Mouse (Mus musculus): ENCODE measurements around the gene Ppfia1. TPM values are rescaled to one million over a fixed set of nuclear protein-coding genes. Genes with fewer than 3 reads are reported as not detected.
A peak's percentile ranks its signal among the peaks of the same experiment; 100 is the strongest.

The Ppfia1 gene
- total and polyA plus RNA-seq, 3 experiments = 29.3 to 46.6 (median 41.3) TPM

- TF ChIP-seq KAT2A (IDR thresholded peaks at IDR 0.05; ENCODE audit: insufficient replicate concordance, low read length) (no peak), ELF1 (IDR thresholded peaks at IDR 0.05; ENCODE audit: low read depth, low read length) (no peak)
- H3K4me1 ChIP-seq (ENCODE audit: control insufficient read depth in 1 of 2, insufficient read depth in 2 of 2) = peaks cover 11 to 31% of the 10 kb centered on the region in 2 experiments
- H3K36me3 ChIP-seq (replicated peaks in 1 of 2; ENCODE audit: control insufficient read depth in 1 of 2, insufficient read depth in 1 of 2, low read length in 1 of 2) = peaks cover 14 to 26% of the 10 kb centered on the region in 2 experiments
- peaks cover 39% of the 10 kb centered on the region for H3K27me3 ChIP-seq (replicated peaks)
- H3K4me2 ChIP-seq (ENCODE audit: insufficient read depth, low read depth, poor library complexity, severe bottlenecking) = peak overlapping the region; percentile 86
- no peaks in the 10 kb centered on the region for H3K9me3 ChIP-seq (replicated peaks; ENCODE audit: low read length)
- in situ Hi-C loops (cut with MboI; ENCODE audit: low pct_ligation_motif_present, low pct_unique_long_range_greater_than_20kb, low sequenced_read_pairs) (no loop called here), dilution Hi-C loops (cut with MboI; ENCODE audit: extremely low pct_ligation_motif_present, extremely low pct_unique_long_range_greater_than_20kb, low sequenced_read_pairs) (no loop called here)
- DNase-seq (ENCODE audit: extremely low read depth) = no peak
- peak overlapping the region; percentile 56 to 88 (median 60) for H3K4me3 ChIP-seq (replicated peaks in 1 of 3; ENCODE audit: low read depth in 2 of 3, low read length in 2 of 3, poor library complexity in 1 of 3)
- H3K27ac ChIP-seq (ENCODE audit: insufficient read depth, low read depth) = no peak overlapping the region
- peaks cover 20% of the 10 kb centered on the region for H3K79me2 ChIP-seq (replicated peaks; ENCODE audit: control insufficient read depth, extremely low read depth, insufficient read depth, poor library complexity, severe bottlenecking)
- H3K9ac ChIP-seq (ENCODE audit: insufficient read depth, low read depth) = peak overlapping the region; percentile 29
These were observed 569 bp upstream of the Ppfia1 start for GRCm38 (mm10) chr7:144554123-144554472.

- H3K4me3 ChIP-seq (replicated peaks in 1 of 3; ENCODE audit: low read depth in 2 of 3, low read length in 2 of 3, poor library complexity in 1 of 3) = peak overlapping the region in 1 of 3 experiments; percentile 88
- H3K27ac ChIP-seq (ENCODE audit: insufficient read depth, low read depth) = no peak overlapping the region
- peak overlapping the region; percentile 97 for H3K4me2 ChIP-seq (ENCODE audit: insufficient read depth, low read depth, poor library complexity, severe bottlenecking)
- H3K9me3 ChIP-seq (replicated peaks; ENCODE audit: low read length) = no peaks in the 10 kb centered on the region
- DNase-seq (ENCODE audit: extremely low read depth) = no peak
- H3K9ac ChIP-seq (ENCODE audit: insufficient read depth, low read depth) = peak overlapping the region; percentile 89
- in situ Hi-C loops (cut with MboI; ENCODE audit: low pct_ligation_motif_present, low pct_unique_long_range_greater_than_20kb, low sequenced_read_pairs) = no loop called here
- peaks cover 31% of the 10 kb centered on the region for H3K27me3 ChIP-seq (replicated peaks)
- H3K4me1 ChIP-seq (ENCODE audit: control insufficient read depth in 1 of 2, insufficient read depth in 2 of 2) = peaks cover 11 to 31% of the 10 kb centered on the region in 2 experiments
- dilution Hi-C loops (cut with MboI; ENCODE audit: extremely low pct_ligation_motif_present, extremely low pct_unique_long_range_greater_than_20kb, low sequenced_read_pairs) = no loop called here
- H3K79me2 ChIP-seq (replicated peaks; ENCODE audit: control insufficient read depth, extremely low read depth, insufficient read depth, poor library complexity, severe bottlenecking) = peaks cover 22% of the 10 kb centered on the region
- TF ChIP-seq KAT2A (IDR thresholded peaks at IDR 0.05; ENCODE audit: insufficient replicate concordance, low read length) (no peak), CHD2 (IDR thresholded peaks at IDR 0.05; ENCODE audit: low read length) (no peak), POLR2A (IDR thresholded peaks at IDR 0.05; ENCODE audit: low read depth, low read length) (no peak), MXI1 (IDR thresholded peaks at IDR 0.05; ENCODE audit: low read depth, low read length) (no peak), ELF1 (IDR thresholded peaks at IDR 0.05; ENCODE audit: low read depth, low read length) (no peak), ZKSCAN1 (IDR thresholded peaks at IDR 0.05; ENCODE audit: borderline replicate concordance, low read depth, low read length) (no peak), TCF12 (IDR thresholded peaks at IDR 0.05; ENCODE audit: low read depth, low read length) (no peak), POLR2AphosphoS2 (IDR thresholded peaks at IDR 0.05; ENCODE audit: low read depth, low read length) (no peak), GABPA (IDR thresholded peaks at IDR 0.05; ENCODE audit: insufficient replicate concordance, low read depth, low read length) (no peak), PAX5 (IDR thresholded peaks at IDR 0.05; ENCODE audit: low read length) (no peak), RCOR1 (conservative IDR thresholded peaks at IDR 0.05; ENCODE audit: low read depth, low read length) (no peak), CHD1 (IDR thresholded peaks at IDR 0.05; ENCODE audit: low read depth, low read length) (no peak), USF2 (conservative IDR thresholded peaks at IDR 0.05; ENCODE audit: low read depth, low read length) (no peak), USF1 (IDR thresholded peaks at IDR 0.05; ENCODE audit: low read depth, low read length) (no peak), ZNF384 (IDR thresholded peaks at IDR 0.05; ENCODE audit: low read depth, low read length) (no peak), E2F4 (IDR thresholded peaks at IDR 0.05; ENCODE audit: insufficient replicate concordance, low read depth, low read length) (no peak), ZC3H11A (IDR thresholded peaks at IDR 0.05; ENCODE audit: low read depth, low read length) (no peak), MAX (IDR thresholded peaks at IDR 0.05; ENCODE audit: low read length) (no peak)
- H3K36me3 ChIP-seq (replicated peaks in 1 of 2; ENCODE audit: control insufficient read depth in 1 of 2, insufficient read depth in 1 of 2, low read length in 1 of 2) = peaks cover 14 to 37% of the 10 kb centered on the region in 2 experiments
These were observed 1.3 kb downstream of the Ppfia1 start for GRCm38 (mm10) chr7:144552274-144552673.
